Mouse (Mus musculus) kidney, adult 8-10 months (tissue): ENCODE results near the gene Zfp423.
"Not testable (repeated sequence)": the region's sequence is repeated elsewhere in the genome, so short reads cannot be mapped to it uniquely, and the experiment has no call there.

Experiments
- DNase-seq, 2 experiments: peaks; one replicate each; pipeline ENCODE4 v3.0.0; 2022

Zfp423 gene

GRCm38 (mm10) chr8:87895203-87896041, 64.0 kb downstream of the Zfp423 start:
- no peak for DNase-seq

GRCm38 (mm10) chr8:87894287-87894686, 65.1 kb downstream of the Zfp423 start:
- DNase-seq = no peak

- DNase-seq = no peak
Observed at GRCm38 (mm10) chr8:87893547-87893946, 65.8 kb downstream of the Zfp423 start.

DNA sequence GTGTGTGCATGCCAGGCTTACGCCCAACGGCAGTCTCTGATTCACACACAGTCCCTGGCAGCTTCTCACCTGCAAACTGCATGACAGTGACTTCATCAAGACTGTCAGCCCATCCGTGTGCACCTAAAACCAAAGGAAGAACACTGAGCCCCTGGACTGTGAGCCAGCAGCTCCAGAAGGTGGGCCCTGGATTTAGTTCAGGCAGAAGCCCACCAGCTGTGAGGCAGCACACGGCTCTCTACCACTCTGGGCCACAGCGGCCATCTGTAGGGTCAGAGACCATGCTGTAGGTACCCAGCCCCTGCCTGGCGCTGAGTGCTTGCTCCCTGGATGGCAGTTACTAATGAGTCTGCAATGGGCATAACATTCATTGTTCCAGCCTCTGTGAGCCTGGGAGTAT, 66.5 kb downstream of the Zfp423 start:
- no peak for DNase-seq

DNA sequence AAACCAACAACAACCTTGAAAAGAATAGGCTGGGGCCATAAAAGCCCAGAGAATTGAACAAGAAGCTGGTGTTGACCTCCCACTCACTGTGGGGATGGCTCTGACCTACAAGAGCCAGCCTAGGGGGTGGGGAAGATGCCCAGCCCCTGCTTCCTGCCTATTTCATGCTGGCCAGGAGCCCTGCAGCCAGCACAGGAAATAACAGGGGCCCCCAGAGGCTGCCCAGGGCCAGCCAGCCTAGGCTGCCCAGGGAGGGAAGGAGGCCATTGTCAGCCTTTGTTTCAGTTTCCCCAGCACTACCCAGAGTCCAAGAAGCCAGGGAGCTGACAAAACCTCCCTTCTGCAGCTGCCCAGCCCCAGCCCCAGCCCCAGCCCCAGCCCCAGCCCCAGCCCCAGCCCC, 67.5 kb downstream of the Zfp423 start:
- DNase-seq = peak in 1 of 2 experiments; percentile 6

DNA sequence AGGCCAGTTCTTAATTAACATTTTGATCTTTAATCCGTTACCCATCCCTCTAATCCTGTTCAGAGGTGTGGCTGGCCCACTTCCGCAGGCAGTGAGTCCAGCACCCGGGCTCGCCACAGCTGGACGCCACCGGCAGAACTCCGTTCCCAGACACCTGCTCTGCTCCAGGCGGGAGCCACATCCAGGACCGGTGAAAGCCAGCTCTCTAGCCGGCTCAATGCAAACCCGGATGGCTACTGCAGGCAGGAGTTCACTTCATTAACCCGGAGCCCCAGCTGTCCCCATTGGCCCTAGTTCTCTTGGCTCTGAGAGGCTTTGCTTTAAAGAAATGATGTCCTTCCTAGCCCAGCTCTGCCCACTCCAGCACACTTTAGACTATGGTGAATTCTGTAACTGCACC, 71.4 kb downstream of the Zfp423 start:
- DNase-seq = no peak

DNA sequence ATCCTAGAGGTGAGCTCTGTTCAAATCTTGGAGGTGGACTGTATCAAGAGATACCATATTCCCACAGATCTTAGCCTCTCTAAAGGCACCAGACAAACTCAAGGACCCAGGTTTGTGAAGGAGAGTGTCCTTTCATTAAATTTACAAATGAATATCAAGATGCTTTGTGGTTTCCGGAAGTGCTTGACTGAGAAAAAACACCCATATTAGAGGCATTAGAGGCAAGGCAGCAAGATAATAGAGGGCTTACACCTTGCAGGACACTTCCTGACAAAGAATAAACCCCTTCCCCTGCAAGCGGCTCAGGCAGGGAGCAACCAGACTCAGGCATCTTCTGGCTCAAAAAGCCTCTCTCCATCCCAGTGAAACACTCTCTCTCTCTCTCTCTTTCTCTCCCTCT, 78.3 kb downstream of the Zfp423 start:
- no peak for DNase-seq

- DNase-seq = no peak
Observed at GRCm38 (mm10) chr8:87875852-87876251, 83.5 kb downstream of the Zfp423 start.

- DNase-seq = peak; percentile 27 to 38
Observed at GRCm38 (mm10) chr8:87875452-87875851, 83.9 kb downstream of the Zfp423 start.

GRCm38 (mm10) chr8:87872987-87873550, 86.3 kb downstream of the Zfp423 start:
- DNase-seq = no peak

DNA sequence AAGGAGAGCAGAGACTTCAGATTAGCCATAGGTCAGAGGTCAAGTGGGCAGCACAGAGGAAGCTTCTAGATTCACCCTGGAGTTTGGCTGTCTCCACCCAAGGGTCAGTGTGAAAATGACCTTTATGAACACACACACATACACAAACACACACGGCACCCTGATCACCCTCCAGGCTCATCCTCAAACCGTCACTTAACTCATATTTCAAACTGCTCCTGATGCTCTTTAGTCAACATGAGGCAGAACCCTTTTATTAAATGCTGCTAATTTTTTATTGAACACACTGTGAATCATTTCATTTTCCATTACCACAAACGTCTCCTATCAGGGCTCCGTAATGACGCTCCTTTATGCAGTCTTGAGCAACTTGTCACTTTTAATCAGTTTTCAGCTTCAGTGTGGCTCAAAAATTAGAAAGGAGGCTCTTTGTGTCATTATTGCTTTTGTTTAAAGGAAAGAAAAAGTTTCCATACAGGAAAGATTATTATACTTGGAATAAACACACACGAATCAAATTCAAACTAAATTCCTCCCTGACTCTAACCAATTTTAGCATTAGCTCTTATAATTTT, 87.0 kb downstream of the Zfp423 start:
- DNase-seq = no peak

- no peak for DNase-seq
Observed at GRCm38 (mm10) chr8:87866586-87866985, 92.8 kb downstream of the Zfp423 start.

DNA sequence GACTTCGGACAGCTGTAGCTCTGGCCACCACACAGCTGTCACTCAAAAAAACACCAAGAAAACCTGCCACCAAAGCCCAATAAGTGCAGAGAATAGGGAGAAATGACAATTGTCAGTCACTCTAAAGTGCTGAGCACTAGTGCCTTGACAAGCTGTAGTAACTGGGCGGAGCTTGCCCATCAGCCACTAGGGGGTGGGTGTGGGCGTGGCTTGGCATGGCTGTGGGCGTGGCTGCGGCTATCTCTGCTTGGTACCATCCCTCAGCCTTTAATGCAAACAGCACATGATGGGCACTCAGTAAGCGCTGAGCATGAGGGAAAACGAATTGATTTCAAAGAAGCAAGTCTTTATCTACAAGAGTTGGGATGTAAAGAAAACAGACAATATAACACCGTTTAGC, 95.2 kb downstream of the Zfp423 start:
- DNase-seq = no peak

DNA sequence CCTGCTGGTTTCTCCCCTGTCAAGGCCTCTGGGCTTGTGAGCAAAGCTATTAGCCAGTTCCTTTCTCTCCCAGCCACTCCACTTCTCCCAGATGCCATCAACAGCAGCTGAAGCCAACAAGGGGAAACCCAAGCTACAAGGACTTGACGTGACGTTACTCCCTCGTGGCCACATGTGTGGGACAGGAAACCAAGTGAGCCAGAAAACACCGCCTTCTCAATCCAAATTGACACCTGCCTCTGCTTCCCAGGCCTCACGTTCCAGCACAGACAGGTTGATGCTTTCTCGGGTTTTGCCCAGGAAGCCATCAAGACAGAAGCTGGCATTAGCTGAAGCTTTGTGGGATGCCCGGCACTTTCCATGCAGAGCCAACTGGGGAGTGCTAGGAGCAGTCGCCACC, 96.3 kb downstream of the Zfp423 start:
- DNase-seq = no peak

DNA sequence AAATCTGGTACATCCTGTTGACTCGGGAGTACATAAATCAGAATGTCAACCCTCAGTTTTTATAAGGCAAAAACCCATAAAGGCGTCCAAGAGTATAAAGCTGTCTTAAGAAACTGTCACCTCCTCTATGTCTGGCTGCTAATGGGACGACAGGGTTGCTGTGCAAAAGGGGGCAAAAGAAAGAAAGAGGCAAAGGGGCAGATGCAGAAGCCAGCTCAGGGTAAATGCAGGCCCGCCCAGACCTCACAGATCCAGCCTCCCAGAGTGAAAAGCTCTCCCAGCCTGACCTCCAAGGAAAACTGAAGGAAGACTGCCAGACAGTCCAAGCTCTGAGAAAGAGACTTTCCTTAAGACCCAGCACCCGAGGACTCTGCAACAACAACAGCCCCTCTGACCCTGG, 97.7 kb downstream of the Zfp423 start:
- DNase-seq = peak in 1 of 2 experiments; percentile 5

- no peak for DNase-seq
Observed at GRCm38 (mm10) chr8:87860905-87861304, 98.5 kb downstream of the Zfp423 start.

- DNase-seq = no peak
Observed at GRCm38 (mm10) chr8:87851871-87852270, 107.5 kb downstream of the Zfp423 start.

DNA sequence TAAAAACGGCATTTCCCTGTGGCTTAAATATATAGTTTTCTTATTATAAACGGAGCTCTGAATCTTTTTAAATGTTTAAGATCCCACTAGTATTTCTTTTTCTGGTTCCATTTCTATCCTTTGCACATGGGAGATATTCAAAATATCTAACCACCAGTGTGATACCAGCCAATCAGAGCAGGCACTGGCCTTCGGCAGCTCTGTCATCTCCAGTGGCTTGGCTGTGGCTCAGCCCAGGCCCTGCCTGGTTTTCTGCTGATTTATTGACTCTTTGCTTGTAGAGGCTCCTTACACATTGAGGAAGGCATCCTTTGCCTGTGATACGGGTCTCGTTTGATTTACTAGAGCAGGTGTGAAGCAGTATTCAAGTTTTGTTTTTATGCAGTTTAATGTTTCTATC, 108.0 kb downstream of the Zfp423 start:
- DNase-seq = no peak

DNA sequence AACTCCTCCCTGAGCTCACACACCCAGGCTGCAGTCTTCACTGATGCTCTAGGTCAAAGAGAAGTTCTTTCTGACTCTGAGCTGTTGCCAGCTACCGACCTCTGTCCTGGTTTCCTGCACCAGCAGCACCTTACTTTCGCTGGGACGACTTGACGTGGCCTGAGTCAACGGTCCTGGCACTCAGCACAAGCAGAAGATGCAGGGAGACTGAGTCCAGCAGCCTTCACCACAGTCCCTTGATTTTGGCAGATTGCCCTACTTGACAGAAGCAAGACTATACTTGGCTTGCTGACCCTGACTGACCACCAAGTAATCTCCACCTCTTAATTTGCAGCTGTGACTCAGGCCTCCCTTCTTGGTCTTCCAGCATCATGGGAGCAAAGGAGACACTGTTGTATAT, 110.6 kb downstream of the Zfp423 start:
- DNase-seq = no peak

- no peak for DNase-seq
Observed at GRCm38 (mm10) chr8:87847796-87848195, 111.6 kb downstream of the Zfp423 start.

DNA sequence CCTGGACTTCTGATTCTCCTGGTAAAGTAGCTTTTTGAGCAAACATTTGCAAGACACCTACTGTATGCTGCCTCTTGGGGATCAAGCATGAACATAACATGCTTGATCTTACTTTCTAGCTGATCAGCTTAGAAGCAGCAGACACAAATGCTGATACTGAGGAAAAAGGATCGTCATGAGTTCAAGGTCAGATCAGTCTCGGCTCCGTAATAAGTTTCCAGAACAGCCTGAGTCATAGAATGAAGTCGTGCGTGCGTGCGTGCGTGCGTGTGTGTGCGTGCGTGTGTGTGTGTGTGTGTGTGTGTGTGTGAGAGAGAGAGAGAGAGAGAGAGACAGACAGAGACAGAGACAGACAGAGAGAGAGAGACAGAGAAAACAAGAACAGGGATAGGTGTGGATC, 117.3 kb downstream of the Zfp423 start:
- DNase-seq = not testable (repeated sequence)

DNA sequence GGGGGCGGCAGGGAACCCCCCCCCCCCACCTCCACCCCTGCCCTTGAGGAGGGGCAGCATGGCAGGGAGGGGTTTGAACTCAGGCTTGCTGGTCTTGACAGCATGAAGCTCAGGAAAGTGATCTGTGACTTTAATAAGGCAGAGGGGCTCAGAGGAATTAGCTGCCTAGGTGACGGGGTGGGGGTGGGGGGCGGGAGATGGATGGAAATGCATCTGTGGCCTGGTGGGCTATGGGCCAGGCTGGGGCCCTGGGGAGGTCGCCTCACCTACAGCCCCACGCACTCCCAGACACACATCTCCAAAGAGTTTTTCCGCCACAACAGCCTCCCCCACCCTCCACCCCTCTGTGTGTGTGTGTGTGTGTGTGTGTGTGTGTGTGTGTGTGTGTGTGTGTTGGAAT, 122.1 kb downstream of the Zfp423 start:
- no peak for DNase-seq

DNA sequence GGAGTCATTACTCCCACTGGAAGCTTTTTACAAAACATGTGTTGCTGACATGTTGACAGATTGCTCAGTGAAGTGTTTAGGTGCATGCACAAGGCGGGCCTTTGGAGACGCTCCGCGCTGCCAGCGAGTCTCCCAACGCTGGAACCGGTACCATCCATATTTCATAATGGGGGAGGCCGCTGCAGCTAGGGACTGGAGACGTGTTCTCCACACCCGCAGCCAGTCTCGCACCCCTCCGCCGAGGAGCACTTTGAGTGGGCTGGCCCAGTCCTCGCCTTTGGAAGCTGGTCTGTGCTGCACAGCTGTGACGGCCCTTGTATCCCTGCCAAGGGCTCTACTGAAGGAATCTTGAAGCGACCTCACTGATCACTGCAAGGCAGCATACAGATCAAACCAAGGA, 122.5 kb downstream of the Zfp423 start:
- no peak for DNase-seq

DNA sequence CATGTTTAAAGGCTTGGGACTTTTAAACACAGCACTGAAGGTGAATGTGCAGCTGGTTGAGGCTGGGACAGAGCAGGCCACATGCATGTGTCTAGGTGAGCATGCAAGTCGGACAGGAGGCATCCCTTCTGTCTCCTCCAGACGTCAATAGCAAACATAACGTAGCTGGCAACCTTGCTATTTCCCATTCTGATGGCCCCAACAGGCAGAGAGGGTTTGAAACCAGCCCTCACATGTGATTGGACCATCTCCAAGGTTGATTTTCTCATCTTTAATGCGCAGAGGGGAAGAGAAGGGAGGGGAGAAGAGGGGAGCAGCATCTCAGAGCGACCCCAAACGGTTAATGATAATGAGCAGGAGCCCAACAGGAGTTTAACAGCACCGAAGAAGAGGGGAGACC, 123.5 kb downstream of the Zfp423 start:
- no peak for DNase-seq
